Mouse (Mus musculus) erythroblast, embryonic 14.5 days (primary cell): ENCODE data around the gene Tnfrsf19.

Experiments
- GATA1 ChIP-seq: IDR thresholded peaks from 2 replicates; pipeline ENCODE4 v1.6.1; 2012; ENCODE audit warnings: low read length, inconsistent platforms, mixed read lengths
- TAL1 ChIP-seq: IDR thresholded peaks from 3 replicates; pipeline ENCODE4 v1.6.1; 2012; ENCODE audit warnings: low read length, inconsistent platforms, mixed read lengths

- TF ChIP-seq TAL1 (no peak), GATA1 (no peak)
Observed at GRCm38 (mm10) chr14:61059316-61059945, 13.1 kb upstream of the Tnfrsf19 start.
